Mouse (Mus musculus) heart, adult 2 months (tissue): ENCODE data around the gene Bmper. TPM values are rescaled to one million over a fixed set of nuclear protein-coding genes. Genes with fewer than 3 reads are reported as not detected.

Experiments used
- DNase-seq, 2 experiments: peaks; one replicate each; pipeline ENCODE4 v3.0.0; 2021
- H3K27ac ChIP-seq: fragments of 200-600 bp; 2 replicates; pipeline ENCODE4 v1.8.1; 2022
- H3K27me3 ChIP-seq: fragments of 200-500 bp; 2 replicates; pipeline ENCODE4 v1.6.1; 2012; ENCODE audit warnings: mild to moderate bottlenecking, low read length, inconsistent platforms, mixed read lengths; ENCODE audit not compliant: control insufficient read depth, insufficient read depth
- H3K36me3 ChIP-seq: fragments of 200-500 bp; 2 replicates; pipeline ENCODE4 v1.6.1; 2012; ENCODE audit warnings: low read length, inconsistent platforms; ENCODE audit not compliant: control insufficient read depth, insufficient read depth
- H3K4me1 ChIP-seq: fragments of 200-500 bp; 2 replicates; pipeline ENCODE4 v1.6.1; 2011; ENCODE audit warnings: low read length; ENCODE audit not compliant: control insufficient read depth, insufficient read depth
- H3K4me3 ChIP-seq: fragments of 200-600 bp; 2 replicates; pipeline ENCODE4 v1.8.1; 2022
- H3K79me2 ChIP-seq: fragments of 200-500 bp; replicated peaks from 2 replicates; pipeline ENCODE4 v1.6.1; 2012; ENCODE audit warnings: mild to moderate bottlenecking, inconsistent platforms, low read length, moderate library complexity, mixed read lengths; ENCODE audit not compliant: control insufficient read depth, insufficient read depth
- H3K9ac ChIP-seq: fragments of 200-500 bp; 2 replicates; pipeline ENCODE4 v1.6.1; 2012; ENCODE audit warnings: low read depth, mild to moderate bottlenecking, control low read depth, inconsistent platforms, low read length, mixed read lengths
- CTCF ChIP-seq: fragments of 200-600 bp; IDR thresholded peaks from 2 replicates; pipeline ENCODE4 v1.8.1; 2022; ENCODE audit warnings: antibody characterized with exemption, mild to moderate bottlenecking, moderate library complexity
- EP300 ChIP-seq: fragments of 200-500 bp; IDR thresholded peaks from 2 replicates; pipeline ENCODE4 v1.6.1; 2011; ENCODE audit warnings: low read depth, low read length, control low read depth; ENCODE audit not compliant: insufficient read depth
- POLR2A ChIP-seq: fragments of 200-500 bp; IDR thresholded peaks from 2 replicates; pipeline ENCODE4 v1.6.1; 2011; ENCODE audit warnings: mild to moderate bottlenecking, low read depth, low read length, control low read depth; ENCODE audit not compliant: insufficient read depth
- WGBS: fragments of 180-500 bp; shearing (Covaris S2); methylation state at CpG from one replicate; pipeline ENCODE4 v1.1.7; 2018; 5-methylcytosine and 5-hydroxymethylcytosine counted together
- intact Hi-C: fragments of 180-260 bp; cut with DNase I; formaldehyde crosslinking; loops from one replicate; pipeline ENCODE4 v1.15.1; 2025
- polyA plus RNA-seq: library from polyadenylated mRNA; depleted of rRNA; stranded (reverse); fragments of >200 nt; gene quantifications from 2 replicates; pipeline ENCODE4 v1.2.3, GENCODE M21; 2012
- total RNA-seq, 2 experiments: library from RNA; stranded (reverse); gene quantifications; 2 replicates each; pipeline ENCODE4 v1.2.3; 2021

Bmper gene
- total and polyA plus RNA-seq, 3 experiments, result 1.9 to 4.3 (median 2.6) TPM

- H3K4me1 ChIP-seq, result peaks cover 1% of the 10 kb centered on the region; the same call in 1 of the 2 replicates
- H3K79me2 ChIP-seq, result no peaks in the 10 kb centered on the region
- WGBS, result 94% methylated on average over 8 of the region's 8 CpGs
- H3K27me3 ChIP-seq, result no peaks in the 10 kb centered on the region
- intact Hi-C loops, result no loop called here
- no peaks in the 10 kb centered on the region for H3K36me3 ChIP-seq
- DNase-seq, result no peak
- TF ChIP-seq POLR2A (no peak), EP300 (no peak), CTCF (no peak)
- no peak overlapping the region for H3K4me3 ChIP-seq
- no peak overlapping the region for H3K27ac ChIP-seq
- no peak overlapping the region for H3K9ac ChIP-seq
Measured at GRCm38 (mm10) chr9:23351400-23351799, 128.5 kb downstream of the Bmper start.

- TF ChIP-seq POLR2A (no peak), CTCF (no peak), EP300 (no peak)
- Histone ChIP-seq H3K27ac (no peak overlapping the region), H3K79me2 (no peaks in the 10 kb centered on the region), H3K4me1 (peaks cover 1% of the 10 kb centered on the region; the same call in 1 of the 2 replicates), H3K36me3 (no peaks in the 10 kb centered on the region), H3K4me3 (no peak overlapping the region), H3K9ac (no peak overlapping the region), H3K27me3 (no peaks in the 10 kb centered on the region)
- whole genome bisulfite sequencing, result 87% methylated on average over 2 of the region's 2 CpGs
- intact Hi-C loops, result no loop called here
- peak in 1 of 2 experiments; percentile 19 for DNase-seq
Measured at GRCm38 (mm10) chr9:23352396-23352795, 129.5 kb downstream of the Bmper start.

DNA sequence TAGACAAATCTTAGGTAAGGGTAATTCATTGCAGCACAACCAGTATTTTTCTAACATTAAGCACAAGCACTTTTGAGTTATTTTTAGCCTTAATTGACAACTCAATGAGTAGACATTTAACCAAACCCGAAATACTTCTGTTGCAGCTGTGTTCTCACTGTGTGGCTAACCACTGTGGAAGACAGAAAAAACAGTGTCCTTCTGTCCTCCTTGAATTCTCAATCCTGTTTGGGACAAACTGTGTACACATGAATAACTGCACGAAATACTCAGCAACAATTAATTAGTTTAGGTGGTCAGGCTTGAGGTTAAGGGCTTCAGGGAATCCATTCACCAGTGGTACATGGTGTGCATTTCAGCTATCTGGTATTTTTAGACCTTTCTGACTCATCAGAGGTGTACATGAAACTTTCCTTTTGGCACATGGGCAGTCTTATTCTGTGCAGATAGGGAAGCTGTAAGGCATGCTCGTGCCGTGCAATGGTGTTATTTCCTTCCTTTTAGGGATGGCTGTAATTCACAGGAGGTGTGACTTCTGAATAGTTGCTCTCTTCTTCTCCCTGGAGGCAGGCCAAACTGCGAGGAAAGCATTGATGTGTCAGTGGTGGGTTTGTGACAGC, 131.4 kb downstream of the Bmper start:
- no peak for TF ChIP-seq POLR2A
- no peak for TF ChIP-seq CTCF
- TF ChIP-seq EP300, result no peak
- H3K27me3 ChIP-seq, result no peaks in the 10 kb centered on the region
- intact Hi-C loops, result no loop called here
- no peaks in the 10 kb centered on the region for H3K36me3 ChIP-seq
- no peak overlapping the region for H3K27ac ChIP-seq
- no peaks in the 10 kb centered on the region; the same call in 1 of the 2 replicates for H3K4me1 ChIP-seq
- DNase-seq, result no peak
- no peaks in the 10 kb centered on the region for H3K79me2 ChIP-seq
- no peak overlapping the region for H3K4me3 ChIP-seq
- no peak overlapping the region for H3K9ac ChIP-seq
- WGBS, result 23% methylated on average over 5 of the region's 5 CpGs

DNA sequence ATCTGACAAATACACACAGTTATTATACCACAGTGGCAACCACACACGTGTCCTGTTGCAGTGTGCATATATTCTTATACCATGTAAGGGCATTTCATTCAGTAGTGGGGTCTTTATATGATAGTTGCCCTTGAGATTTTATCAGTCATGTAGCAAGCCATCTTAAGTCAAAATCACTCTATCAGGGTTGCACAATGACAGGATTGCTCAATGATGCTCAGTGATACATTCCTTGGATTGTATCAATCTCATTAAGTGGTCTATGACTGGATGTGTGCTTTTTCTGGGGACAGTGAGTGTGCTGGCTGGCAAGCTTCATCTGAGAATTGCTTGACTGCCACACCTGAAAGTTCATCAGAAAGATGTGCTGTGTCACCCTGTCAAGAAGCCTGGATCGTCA, 135.2 kb downstream of the Bmper start:
- H3K4me3 ChIP-seq, result no peak overlapping the region
- H3K27ac ChIP-seq, result no peak overlapping the region
- WGBS, result 84% methylated on average over 2 of the region's 2 CpGs
- no peak for DNase-seq
- intact Hi-C loops, result no loop called here
- H3K9ac ChIP-seq, result no peak overlapping the region
- no peaks in the 10 kb centered on the region for H3K36me3 ChIP-seq
- no peaks in the 10 kb centered on the region for H3K27me3 ChIP-seq
- H3K4me1 ChIP-seq, result no peaks in the 10 kb centered on the region; the same call in 1 of the 2 replicates
- TF ChIP-seq CTCF (no peak), POLR2A (no peak), EP300 (no peak)
- no peaks in the 10 kb centered on the region for H3K79me2 ChIP-seq

DNA sequence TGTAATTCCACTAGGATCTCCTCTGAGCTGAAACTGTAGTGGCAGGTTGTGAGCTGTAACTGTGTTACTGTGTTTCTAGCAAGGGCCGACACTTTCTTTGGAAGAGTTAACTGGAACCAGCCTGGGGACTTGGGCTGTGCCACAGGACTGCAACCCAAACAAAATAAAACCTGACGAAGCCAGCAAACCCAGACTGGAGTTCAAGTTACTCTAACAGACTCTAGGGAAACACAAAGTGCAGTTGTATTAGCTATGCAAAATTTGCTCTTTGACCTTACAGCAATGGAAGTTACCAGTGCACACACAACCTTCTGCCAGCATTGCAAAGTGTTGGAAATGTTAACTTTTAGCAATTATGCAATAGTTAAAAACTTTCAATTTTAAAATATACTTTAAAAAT, 140.3 kb downstream of the Bmper start:
- Histone ChIP-seq H3K27me3 (no peaks in the 10 kb centered on the region), H3K79me2 (no peaks in the 10 kb centered on the region), H3K4me1 (no peaks in the 10 kb centered on the region), H3K36me3 (no peaks in the 10 kb centered on the region), H3K4me3 (no peak overlapping the region), H3K9ac (no peak overlapping the region), H3K27ac (no peak overlapping the region)
- TF ChIP-seq EP300 (no peak), POLR2A (no peak)
- WGBS, result 77% methylated on average over 2 of the region's 2 CpGs
- intact Hi-C loops, result no loop called here
- no peak for DNase-seq

DNA sequence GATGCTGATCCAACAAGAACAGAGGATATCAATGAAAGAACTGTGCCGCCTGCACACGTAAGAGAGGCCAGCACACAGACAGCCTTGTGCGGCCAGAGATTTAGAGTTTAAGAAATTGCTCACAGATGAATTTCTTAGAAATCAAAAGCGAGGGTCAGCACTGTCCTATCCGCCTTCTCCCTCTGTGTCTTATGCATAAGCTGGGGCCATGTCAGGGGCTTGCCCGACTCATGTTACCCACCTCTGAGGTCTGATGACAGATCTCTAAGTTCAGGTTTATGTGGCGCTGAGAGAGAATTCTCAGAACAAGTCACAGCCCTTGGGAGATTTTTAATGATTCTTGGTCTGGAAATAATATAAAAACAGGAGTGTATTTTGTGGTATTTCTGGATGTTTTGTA, 140.7 kb downstream of the Bmper start:
- H3K4me3 ChIP-seq, result no peak overlapping the region
- DNase-seq, result no peak
- no peaks in the 10 kb centered on the region for H3K4me1 ChIP-seq
- H3K36me3 ChIP-seq, result no peaks in the 10 kb centered on the region
- TF ChIP-seq CTCF (no peak), EP300 (no peak), POLR2A (no peak)
- intact Hi-C loops, result no loop called here
- H3K79me2 ChIP-seq, result no peaks in the 10 kb centered on the region
- H3K27ac ChIP-seq, result no peak overlapping the region
- H3K9ac ChIP-seq, result no peak overlapping the region
- WGBS, result 87% methylated on average over 7 of the region's 7 CpGs
- H3K27me3 ChIP-seq, result no peaks in the 10 kb centered on the region
